Mouse (Mus musculus) ES-Bruce4 (cell line): Measurements from ENCODE around the gene Apoa2.

ENCODE experiments used
- CTCF ChIP-seq: IDR thresholded peaks from one replicate; pipeline ENCODE4 v1.8.1; 2011; ENCODE audit warnings: low read depth, low read length
- EP300 ChIP-seq: IDR thresholded peaks from 2 replicates; pipeline ENCODE4 v1.6.1; 2011; ENCODE audit warnings: low read depth, low read length; ENCODE audit not compliant: insufficient read depth
- POLR2A ChIP-seq: IDR thresholded peaks from one replicate; pipeline ENCODE4 v1.8.1; 2011; ENCODE audit warnings: low read length; ENCODE audit not compliant: insufficient read depth

- no peak for TF ChIP-seq POLR2A
- no peak for TF ChIP-seq CTCF
- TF ChIP-seq EP300, result no peak
These were observed 15.4 kb upstream of the Apoa2 start for GRCm38 (mm10) chr1:171209409-171209808.
